Mouse (Mus musculus) testis, postnatal 14 days (tissue): ENCODE measurements at regions not wholly inside any gene's neighbourhood (a gene's known extent, or its start where the extent isn't known, plus 50 kb on each side); places are given as distances from the start of the nearest gene placed in this dataset.

Source experiments
- DNase-seq: peaks from one replicate; pipeline ENCODE4 v3.0.0; 2021; ENCODE audit warnings: low spot score

DNA sequence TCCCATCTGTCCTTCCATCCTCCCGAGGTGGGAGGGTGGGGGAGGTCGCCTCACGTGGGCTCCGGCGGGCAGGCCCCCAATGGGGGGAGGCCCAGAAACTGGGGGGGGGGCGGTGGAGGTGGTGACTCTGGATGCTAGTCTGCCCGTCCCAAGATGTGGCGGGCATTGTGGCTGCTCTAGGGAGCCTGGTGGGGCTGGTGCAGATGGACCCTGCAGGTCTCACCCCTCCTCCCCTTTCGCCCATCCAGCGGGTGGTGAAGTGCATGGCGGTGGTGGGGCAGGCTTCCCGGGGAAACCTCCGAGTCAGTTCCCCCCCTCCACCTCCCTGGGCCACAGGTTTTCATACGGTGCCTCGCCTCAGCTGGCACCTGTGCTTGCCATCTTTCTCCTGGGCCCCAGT, 88.6 kb downstream of the Inhba start:
- no peak for DNase-seq

DNA sequence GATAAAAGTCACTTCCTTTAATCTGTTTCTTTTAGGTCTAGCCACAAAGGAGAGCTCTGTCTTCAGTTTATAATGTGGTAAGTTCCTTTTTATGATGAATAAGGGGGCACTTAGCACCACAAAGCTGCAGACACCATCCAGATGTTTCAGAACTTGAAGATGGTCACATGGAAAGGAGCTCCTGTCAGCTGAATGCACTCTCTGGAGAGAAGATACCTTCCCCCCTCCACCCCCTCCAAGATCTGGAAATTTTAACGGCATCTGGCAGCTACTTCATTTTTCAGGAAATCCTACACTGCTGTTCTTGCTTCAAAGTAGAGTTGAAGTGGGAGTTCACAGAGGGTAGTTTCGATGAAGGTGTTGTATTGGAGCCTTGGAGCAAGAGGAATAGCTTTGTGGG, 103.2 kb downstream of the Inhba start:
- DNase-seq: no peak

DNA sequence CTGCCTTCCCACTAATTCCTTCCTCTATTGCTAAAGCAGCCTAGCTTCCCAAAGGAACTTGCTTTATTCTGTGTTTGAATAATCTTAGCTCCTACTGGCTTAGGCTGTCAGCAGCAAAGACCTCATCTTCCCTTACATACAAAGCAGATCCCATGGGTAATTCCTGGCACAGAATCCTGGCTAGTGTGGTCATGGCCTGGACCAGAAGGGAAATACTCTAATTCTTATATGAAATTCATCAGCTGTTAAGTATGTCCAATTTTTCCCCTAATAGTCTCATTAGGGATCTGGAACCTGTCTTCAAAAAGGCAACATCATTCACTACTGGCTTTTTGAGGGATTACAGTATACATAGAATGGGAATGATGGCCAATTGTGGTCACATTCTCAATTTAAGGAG, 135.0 kb downstream of the Inhba start:
- no peak for DNase-seq

DNA sequence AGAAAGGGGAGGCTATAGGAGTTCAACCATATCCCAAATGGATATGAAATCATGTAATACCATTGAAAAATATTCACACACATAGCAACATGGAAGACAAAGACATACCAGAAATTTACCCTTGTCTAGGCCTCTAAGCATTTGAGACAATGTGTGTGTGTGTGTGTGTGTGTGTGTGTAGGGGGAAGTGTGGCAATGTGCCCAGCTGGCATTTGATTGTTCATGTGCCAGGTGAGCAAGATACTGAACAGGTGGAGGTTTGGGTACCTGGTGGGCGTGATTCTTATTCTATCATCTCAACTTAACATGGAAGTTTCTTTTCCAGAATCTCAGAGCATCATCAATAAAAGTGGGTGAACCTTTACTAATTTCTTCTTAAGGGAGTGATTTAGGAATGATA, 143.3 kb downstream of the Inhba start:
- DNase-seq: no peak

DNA sequence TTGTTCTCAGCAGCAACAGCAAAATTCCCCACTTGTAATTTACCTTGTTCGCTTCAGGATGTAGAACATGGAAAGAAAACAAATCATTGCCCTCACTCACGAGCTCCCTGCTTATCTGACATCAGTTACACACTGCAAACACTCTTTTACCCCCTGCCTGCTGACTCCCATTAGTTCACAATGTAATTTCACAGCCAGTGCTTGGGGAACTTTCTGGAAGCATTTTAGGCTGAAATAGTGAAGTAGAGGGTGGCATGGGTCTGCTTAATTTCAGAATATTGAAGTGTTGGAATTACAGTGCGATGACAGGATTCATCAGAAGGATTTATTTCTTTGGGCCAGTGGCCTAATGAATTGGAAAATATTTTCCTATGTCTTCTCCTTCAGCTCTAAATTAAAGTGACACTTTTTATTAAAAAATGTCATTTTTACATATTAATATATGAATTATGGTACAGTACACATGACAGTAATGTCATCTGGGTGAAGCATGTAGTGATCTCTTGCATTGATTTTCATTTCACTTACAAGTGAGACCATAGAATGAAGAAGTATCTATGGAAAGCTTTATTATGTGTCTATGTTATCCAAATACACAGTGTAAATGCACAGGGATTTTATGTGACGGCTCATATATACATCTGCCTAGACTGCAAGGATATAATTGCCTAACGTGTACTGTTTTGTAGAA, 153.7 kb downstream of the Inhba start:
- no peak for DNase-seq

DNA sequence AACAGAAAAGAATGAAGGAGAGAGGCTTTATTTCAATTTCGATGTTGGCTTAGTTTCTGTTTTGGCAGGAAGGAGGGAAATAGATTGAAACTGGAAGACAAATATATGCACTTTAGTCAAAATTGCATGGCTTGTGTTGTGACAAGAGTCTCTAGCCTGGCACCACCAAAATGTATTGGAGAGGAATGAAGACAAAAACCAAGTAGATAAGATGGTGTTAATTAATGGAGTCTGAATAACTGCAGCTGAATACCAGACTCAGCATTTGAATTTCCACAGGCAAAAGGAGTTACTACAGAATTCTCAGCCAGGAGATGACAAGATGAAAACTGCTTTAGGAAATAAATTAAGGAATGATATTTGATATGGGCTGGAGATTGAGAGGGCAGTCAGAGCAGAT, 185.0 kb downstream of the Inhba start:
- no peak for DNase-seq

DNA sequence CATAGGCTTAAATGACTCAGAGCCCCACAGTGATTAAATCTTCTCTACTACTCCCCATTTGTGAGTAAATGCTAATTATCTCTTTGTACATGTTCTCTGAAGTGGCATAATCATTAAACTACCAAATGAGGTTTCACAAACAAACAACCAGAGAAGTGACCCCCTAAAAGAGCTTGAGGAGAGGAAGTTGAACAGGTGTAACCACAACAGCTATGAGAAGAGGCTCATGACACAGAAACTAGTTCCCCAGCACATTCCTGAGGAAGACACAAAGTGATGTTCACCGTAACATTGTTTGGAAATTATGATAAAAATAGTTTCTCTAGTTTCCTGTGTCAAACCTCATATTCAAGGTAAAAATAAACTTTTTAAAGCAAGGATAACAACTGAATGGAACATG, 188.4 kb downstream of the Inhba start:
- no peak for DNase-seq

DNA sequence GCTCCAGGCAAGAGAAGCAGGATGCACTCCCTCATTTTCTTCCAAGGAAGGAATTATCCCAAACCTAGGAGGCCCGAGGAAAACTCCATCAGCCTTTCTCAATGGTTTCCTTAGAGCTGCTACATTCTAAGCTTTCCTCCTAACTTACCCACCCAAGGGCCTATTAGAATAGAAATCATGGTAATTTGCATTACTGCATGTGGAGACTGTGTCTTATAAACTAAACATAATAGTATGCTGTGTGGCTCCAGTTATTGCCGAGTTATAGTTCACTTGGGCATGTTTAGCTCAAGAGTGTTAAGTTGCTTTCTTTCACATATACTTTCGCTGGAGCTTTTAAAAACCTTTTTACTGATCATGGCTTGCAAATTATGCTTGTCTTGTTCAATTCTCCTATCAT, 191.5 kb downstream of the Inhba start:
- no peak for DNase-seq

DNA sequence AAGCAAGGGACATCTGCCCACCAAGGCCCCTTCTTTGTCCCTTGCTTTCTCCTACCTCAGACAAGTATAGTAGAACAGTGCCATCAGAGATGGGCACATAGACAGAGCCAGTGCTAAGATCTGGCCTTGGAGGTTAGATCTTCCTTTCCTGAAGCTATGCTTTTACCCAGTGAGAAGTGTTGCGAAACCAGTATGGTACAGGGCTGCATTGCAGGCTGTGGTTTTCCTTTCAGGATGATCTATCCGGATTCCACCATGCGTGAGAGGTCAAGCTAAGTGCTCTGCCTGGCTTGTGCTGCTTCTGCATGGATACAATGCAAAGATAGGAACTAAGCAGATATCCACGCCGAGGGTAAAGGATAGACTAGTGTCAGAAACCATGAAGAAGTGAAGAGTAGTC, 192.4 kb downstream of the Inhba start:
- no peak for DNase-seq

DNA sequence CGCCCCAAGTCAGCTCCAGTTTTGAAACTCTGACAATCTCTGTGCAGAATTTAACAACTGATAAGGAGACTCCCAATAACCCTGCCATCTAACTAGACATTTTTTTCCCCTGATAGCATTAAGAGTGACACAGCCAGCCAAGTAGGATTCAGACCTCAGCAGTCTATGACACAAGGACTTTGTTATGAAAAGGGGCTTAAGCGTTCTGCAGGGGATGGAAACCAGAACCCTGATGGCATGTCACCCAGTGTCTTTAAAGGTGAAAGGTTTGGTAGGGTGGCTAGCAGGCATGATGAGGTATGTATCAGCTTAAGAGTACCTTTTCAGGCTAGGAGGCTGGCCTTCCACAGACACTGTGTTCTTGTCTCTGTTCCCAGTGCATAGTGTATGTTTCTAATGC, 199.8 kb downstream of the Inhba start:
- no peak for DNase-seq

DNA sequence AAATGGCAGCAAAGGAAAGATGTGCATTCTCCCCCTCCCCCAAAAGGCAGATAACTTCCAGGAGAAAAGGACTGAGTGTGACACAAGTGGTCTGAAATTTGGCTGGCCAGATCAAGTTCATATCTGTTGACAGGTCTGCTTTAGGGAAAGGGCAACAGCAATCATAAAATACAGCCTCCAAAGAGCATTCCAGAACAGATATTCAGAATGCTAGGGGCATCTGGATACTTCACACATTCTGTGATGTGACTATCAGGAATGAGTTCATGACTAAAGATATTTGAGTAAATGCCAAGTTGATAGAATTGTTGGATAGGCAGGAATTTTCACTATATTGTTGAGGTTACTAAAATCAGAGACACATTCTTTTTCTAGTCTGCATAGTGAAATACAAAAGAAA, 208.2 kb downstream of the Inhba start:
- no peak for DNase-seq

DNA sequence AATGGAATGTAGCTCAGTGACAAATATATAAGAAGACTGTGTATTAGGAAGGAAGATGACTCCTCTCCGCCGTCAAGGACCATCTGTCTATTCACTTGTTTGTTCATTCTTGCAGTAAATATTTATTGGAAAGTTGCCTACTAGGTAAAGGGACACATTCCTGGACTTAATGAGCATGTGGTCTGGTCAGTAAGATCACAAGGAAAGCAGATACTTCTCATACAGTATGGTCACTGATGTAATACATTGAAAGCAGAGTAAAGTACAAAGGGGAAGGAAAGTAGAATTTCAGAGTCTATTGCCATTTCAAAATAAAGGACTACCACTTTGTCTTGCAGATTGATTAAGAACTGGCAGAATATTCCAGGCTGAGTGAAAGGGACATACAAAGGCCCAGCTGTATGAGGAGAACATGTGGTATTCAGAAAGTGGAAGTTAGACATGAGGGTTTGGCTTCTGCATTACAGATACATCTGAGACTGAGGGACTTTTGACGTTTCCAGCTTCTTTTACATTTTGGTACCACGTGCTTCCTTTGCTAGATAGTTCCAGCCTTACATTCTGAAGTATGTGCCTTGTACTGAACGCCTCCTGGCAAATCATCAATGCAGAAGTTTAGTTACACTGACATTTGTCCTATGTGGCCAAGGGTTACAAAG, 211.4 kb downstream of the Inhba start:
- no peak for DNase-seq

DNA sequence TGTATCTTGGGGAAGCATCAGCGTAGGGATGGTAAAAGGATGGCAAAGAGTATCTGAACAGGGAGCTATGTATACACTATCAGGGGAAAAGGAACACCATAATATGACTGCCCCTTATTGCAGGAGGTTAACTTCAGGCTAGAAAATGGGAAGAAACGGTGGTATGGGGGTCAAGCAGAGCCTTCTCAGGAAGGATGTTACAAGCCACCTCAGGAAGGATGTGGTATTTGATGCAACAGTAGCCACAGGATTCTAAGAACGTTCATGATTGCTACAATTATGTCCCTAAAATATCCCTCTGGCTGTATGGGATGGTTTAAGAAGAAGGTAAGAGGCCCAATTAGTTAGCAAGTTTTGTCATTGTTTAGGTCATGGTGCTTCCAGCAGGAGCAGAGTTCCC, 249.5 kb downstream of the Inhba start:
- DNase-seq: no peak

DNA sequence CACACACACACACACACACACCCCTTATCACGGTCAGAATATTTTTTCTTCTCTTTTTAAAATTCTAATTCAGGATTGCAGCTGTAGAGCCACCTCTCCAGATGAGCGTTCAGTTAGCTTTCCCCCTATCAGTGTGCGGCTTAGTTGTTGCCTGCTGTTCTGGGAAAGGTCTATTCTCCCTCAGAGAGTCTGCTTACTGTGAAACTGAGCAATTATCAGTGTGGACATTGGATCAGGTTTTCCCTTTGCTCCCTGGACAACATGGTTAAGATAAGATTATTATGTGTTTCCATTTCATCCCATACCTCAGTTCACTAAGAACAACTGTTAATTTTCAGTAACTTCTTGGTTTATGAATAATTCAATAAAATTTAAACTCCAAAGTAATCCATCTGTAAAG, 268.3 kb downstream of the Inhba start:
- no peak for DNase-seq

DNA sequence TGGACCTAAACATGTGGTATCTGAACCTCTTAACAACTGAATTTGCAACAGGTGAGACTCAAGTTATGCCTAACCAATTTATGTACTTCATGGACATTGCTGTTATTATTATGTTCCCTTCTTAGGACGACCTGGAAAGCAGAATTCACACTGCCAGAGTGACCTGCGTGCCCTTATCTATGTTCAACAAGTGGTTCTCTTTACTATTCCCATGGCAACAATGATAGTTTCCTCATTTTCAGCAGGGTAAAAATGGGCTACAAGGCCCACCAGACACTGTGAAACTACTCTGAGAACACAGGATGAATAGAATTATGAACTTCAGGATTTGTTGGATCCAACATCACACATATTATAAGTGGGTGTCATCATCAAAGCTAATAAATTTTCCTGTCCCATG, 269.1 kb downstream of the Inhba start:
- DNase-seq: no peak

DNA sequence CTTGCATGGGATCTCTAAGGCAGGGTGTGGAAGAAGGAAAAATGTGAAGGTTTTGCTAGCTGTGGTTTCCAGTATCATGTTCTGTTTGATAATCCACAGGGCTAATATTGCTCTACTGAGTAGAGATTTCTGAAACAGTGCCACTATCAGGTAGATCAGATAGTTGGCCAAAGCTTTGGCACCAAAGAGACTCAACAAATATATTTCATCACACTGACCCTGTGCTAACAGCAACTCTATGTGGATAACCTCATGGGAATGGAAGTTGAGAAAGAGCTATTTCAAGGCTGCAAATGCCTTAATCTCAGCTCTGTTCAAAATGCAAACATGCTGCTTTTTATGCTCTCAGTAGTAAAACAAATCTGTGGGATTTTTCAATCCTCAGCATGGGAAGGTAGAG, 270.1 kb downstream of the Inhba start:
- DNase-seq: no peak

DNA sequence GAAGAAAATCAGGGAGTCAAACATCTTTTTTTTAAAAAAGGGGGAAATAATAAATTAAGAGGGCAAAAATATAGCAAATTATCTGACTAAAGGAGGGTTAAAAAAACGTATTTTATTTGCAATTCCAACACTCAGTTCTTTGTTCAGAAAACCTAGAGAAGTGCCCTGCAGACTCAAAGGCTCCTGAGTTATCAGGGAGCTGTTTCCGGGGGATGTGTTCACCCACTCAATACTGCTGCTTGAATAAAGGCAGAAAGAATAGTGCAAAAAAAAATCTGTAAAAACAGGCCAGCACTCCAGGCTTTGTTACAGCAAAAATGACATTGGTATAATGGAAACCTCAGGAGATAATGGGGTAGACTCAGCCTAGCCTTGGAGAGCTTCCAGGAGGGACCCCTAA, 270.6 kb downstream of the Inhba start:
- DNase-seq: no peak

DNA sequence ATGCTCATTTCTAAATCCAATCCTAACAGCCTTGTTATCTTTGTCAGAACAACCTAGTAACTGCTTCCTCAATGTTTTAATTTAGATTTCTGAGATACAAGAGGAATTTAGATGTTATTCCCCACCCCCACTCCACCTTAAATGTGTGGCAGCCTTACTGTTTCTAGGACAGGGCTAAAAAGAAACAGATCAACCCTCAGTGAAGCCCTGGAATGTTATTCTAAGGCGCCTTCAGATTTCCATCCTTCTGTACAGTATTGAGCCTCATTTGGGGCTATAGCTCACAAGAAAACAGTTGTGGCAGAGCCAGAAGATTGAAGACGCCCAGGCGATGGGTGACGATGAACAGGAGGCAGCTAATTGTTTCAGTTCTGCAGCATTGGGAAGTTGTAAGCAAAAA, 271.7 kb downstream of the Inhba start:
- no peak for DNase-seq

DNA sequence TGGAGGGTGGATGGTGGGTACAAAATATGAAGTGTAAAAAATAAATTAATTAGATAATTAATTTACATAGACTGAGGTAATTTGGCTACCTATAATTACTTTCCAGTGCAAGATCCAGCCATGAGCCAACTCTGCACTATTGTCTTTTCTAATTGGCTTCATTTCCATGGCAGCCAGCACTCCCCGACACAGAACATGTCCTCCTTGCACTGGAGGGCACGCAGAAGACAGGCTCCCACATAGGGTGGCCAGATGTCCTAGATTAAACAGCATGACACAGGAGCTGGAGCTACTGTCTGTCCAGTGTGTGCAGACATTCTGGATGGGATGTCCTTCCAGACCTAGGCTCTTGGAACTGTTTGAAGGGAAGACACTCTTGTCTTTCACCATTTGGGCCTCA, 278.0 kb downstream of the Inhba start:
- peak; percentile 6 for DNase-seq

DNA sequence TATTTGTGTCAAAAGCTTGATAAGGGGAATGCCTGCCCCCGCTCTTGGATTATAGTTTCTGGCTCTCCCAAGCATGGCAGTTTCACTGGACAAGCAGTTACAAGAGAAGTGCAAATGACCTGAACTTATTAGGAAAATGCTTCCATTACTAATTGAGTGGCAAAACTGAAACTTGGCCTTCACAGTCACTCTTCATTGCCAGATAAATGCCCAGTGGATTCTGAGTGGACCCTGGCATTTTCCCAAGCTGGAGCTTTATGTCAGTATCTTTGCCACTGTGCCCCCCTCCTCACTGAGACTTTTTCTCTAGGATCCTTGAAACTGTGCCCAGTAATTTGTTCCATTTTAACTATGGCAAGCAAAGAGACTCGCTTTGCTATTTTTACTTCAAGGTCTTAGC, 279.1 kb downstream of the Inhba start:
- DNase-seq: peak; percentile 16

DNA sequence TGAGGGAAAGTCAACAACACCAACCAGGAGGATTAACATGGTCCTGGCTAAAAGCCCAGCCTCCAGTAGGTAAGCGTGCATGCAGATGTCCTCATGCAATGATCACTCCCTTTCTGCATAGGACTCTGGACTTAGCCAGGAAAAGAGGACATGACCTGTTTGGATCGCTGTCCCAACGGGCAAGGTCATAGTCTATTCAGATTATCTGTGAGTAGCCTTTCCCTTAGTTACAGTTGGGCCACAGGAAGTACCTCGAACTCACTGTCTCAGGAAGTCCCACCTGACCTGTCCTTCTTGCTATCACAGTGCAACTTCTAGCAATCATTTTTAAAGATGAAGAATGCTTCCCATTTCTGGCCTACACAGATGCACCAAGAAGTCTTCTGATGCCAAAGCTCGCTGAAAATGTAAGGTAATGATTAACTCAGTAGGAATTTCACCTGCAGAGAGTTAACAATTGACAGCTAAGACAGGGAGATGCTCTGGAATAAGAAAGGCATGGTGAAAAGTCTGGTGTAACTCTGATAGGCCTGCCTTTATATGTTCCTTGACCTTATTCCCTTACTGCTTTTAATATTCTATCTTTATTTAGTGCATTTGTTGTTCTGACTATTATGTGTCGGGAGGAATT, 280.1 kb downstream of the Inhba start:
- no peak for DNase-seq

DNA sequence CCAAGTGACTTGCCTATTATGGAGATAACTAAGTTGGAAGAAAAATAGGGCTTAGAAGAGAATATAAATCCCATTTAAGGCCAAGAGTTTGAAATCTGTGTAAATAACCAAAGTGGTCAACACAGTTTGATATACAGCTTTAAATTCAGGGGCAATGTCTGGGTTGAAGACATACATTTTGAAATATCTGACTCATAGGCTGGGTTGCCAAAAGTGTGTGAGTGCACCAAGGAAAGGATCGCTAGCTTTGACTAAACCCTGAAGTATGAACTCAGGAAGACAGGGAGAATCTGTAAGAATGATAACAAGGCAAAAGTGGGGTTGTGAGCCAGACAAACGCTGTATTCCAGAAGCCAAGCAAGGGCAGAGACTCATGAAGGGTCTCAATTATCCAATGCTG, 288.1 kb downstream of the Inhba start:
- no peak for DNase-seq

DNA sequence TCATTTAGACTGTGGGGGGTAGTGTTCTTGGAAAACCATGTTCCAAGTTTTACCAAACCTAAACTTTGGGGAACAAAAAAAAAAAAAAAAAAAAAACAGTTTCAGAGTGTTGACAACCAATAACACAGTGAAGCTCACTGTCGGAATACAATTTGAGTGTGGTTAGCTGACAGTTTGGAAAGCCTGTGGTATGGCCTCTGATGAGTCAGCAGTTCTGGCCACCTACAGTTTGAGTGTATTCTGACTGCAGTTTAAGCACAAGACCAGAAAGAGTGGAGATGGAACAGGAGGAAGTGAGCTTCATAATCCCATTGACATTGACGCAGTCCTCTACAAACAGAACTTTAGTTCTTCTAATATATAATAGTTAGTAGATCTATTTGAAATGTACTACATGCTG, 303.0 kb downstream of the Inhba start:
- DNase-seq: no peak

DNA sequence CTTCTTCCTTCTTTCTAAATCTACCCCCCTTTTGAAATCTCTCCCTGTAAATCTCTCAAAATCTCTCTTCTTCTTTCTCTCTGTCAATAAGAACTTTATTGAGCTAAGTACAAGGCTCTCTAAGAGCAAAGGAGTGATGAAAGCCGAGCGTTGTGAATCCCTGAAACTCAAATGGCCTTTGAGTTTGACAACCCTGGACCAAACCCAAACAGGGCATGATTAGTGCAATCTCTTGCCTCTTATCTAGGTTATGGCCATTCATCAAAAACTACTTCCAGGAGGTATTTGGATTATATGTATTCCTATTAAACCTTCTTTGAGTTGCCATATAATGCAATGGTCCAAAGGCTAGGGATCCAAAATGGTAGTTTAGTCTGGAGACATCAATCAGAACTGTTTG, 304.0 kb downstream of the Inhba start:
- no peak for DNase-seq
